Mouse (Mus musculus): ENCODE data around the gene Ripk3. TPM values are rescaled to one million over a fixed set of nuclear protein-coding genes. Genes with fewer than 3 reads are reported as not detected.

The Ripk3 gene
- polyA plus RNA-seq, 1 experiment from 2014 or later: 43.3 TPM

- no peak overlapping the region for H3K4me3 ChIP-seq (ENCODE audit: low read length)
- peaks cover 34% of the 10 kb centered on the region for H3K36me3 ChIP-seq (ENCODE audit: control insufficient read depth, insufficient read depth, low read length)
- ATAC-seq (ENCODE audit: low FRiP score, low TSS enrichment): no peak
- WGBS: 88% methylated on average over 6 of the region's 6 CpGs
- no peak overlapping the region for H3K27ac ChIP-seq (ENCODE audit: low read depth, low read length)
- no peak overlapping the region for H3K4me2 ChIP-seq (replicated peaks; ENCODE audit: low read depth, low read length)
- no peaks in the 10 kb centered on the region; the same call in 1 of the 2 replicates for H3K4me1 ChIP-seq (ENCODE audit: control insufficient read depth, insufficient read depth, low read length)
- H3K27me3 ChIP-seq (ENCODE audit: control insufficient read depth, insufficient read depth, low read length): peaks cover 5% of the 10 kb centered on the region
- H3K9me3 ChIP-seq (ENCODE audit: control insufficient read depth, low read length): no peaks in the 10 kb centered on the region
- H3K9ac ChIP-seq (ENCODE audit: low read depth, low read length): no peak overlapping the region
Observed at GRCm38 (mm10) chr14:55757566-55757965, 31.1 kb downstream of the Ripk3 start.

- Histone ChIP-seq H3K27me3 (ENCODE audit: control insufficient read depth, insufficient read depth, low read length) (no peaks in the 10 kb centered on the region), H3K36me3 (ENCODE audit: control insufficient read depth, insufficient read depth, low read length) (peaks cover 38% of the 10 kb centered on the region), H3K4me3 (ENCODE audit: low read length) (no peak overlapping the region; the same call in 1 of the 2 replicates)
Observed at GRCm38 (mm10) chr14:55747051-55747847, 41.4 kb downstream of the Ripk3 start.

GRCm38 (mm10) chr14:55745861-55746237 is 42.8 kb downstream of the Ripk3 start:
- H3K4me1 ChIP-seq (ENCODE audit: control insufficient read depth, insufficient read depth, low read length): peaks cover 23% of the 10 kb centered on the region
- WGBS: under 1% methylated on average over 31 of the region's 31 CpGs
- H3K27me3 ChIP-seq (ENCODE audit: control insufficient read depth, insufficient read depth, low read length): no peaks in the 10 kb centered on the region
- no peak for ATAC-seq (ENCODE audit: low FRiP score, low TSS enrichment)
- peak overlapping the region; percentile 95 for H3K4me2 ChIP-seq (replicated peaks; ENCODE audit: low read depth, low read length)
- no peaks in the 10 kb centered on the region for H3K9me3 ChIP-seq (ENCODE audit: control insufficient read depth, low read length)
- H3K4me3 ChIP-seq (ENCODE audit: low read length): peak overlapping the region; percentile 92
- peak overlapping the region; percentile 83 for H3K9ac ChIP-seq (ENCODE audit: low read depth, low read length)
- no peak overlapping the region for H3K27ac ChIP-seq (ENCODE audit: low read depth, low read length)
- peaks cover 31% of the 10 kb centered on the region for H3K36me3 ChIP-seq (ENCODE audit: control insufficient read depth, insufficient read depth, low read length)

More at GRCm38 (mm10) chr14:55747051-55747847, 41.4 kb downstream of the Ripk3 start:
- no peak for ATAC-seq (ENCODE audit: low FRiP score, low TSS enrichment)
- no peaks in the 10 kb centered on the region for H3K9me3 ChIP-seq (ENCODE audit: control insufficient read depth, low read length)
- H3K27ac ChIP-seq (ENCODE audit: low read depth, low read length): no peak overlapping the region
- H3K4me2 ChIP-seq (replicated peaks; ENCODE audit: low read depth, low read length): peak overlapping the region; percentile 95; the same call in 1 of the 2 replicates
- H3K9ac ChIP-seq (ENCODE audit: low read depth, low read length): no peak overlapping the region
- H3K4me1 ChIP-seq (ENCODE audit: control insufficient read depth, insufficient read depth, low read length): peaks cover 23% of the 10 kb centered on the region
- 95% methylated on average over 10 of the region's 10 CpGs for WGBS

- H3K27ac ChIP-seq (ENCODE audit: low read depth, low read length): no peak within 1 kb of the TSS
- no peaks in the 10 kb centered on the region for H3K27me3 ChIP-seq (ENCODE audit: control insufficient read depth, insufficient read depth, low read length)
- ATAC-seq (ENCODE audit: low FRiP score, low TSS enrichment): peak; percentile 87
- H3K9me3 ChIP-seq (ENCODE audit: control insufficient read depth, low read length): no peaks in the 10 kb centered on the region
- H3K4me1 ChIP-seq (ENCODE audit: control insufficient read depth, insufficient read depth, low read length): peaks cover 23% of the 10 kb centered on the region
- peaks cover 32% of the 10 kb centered on the region for H3K36me3 ChIP-seq (ENCODE audit: control insufficient read depth, insufficient read depth, low read length)
- 3% methylated on average over 38 of the region's 48 CpGs for WGBS
- peak within 1 kb of the TSS; percentile 83 for H3K9ac ChIP-seq (ENCODE audit: low read depth, low read length)
- H3K4me2 ChIP-seq (replicated peaks; ENCODE audit: low read depth, low read length): peak within 1 kb of the TSS; percentile 95
- H3K4me3 ChIP-seq (ENCODE audit: low read length): peak within 1 kb of the TSS; percentile 92
Observed at GRCm38 (mm10) chr14:55745180-55745860, 43.3 kb downstream of the Ripk3 start, which contains the start of the genes Dhrs1 and Nop9. TSS of gene Dhrs1 (minus strand) at chr14:55745690. TSS of gene Nop9 (plus strand) at chr14:55745693.

- ATAC-seq (ENCODE audit: low FRiP score, low TSS enrichment): peak; percentile 76
Observed at GRCm38 (mm10) chr14:55743711-55744110, 45.0 kb downstream of the Ripk3 start.

GRCm38 (mm10) chr14:55737086-55737687 is 51.5 kb downstream of the Ripk3 start:
- Histone ChIP-seq H3K9ac (ENCODE audit: low read depth, low read length) (no peak overlapping the region), H3K4me3 (ENCODE audit: low read length) (no peak overlapping the region), H3K27ac (ENCODE audit: low read depth, low read length) (no peak overlapping the region), H3K9me3 (ENCODE audit: control insufficient read depth, low read length) (no peaks in the 10 kb centered on the region), H3K4me1 (ENCODE audit: control insufficient read depth, insufficient read depth, low read length) (no peaks in the 10 kb centered on the region), H3K36me3 (ENCODE audit: control insufficient read depth, insufficient read depth, low read length) (peaks cover 33% of the 10 kb centered on the region), H3K4me2 (replicated peaks; ENCODE audit: low read depth, low read length) (no peak overlapping the region), H3K27me3 (ENCODE audit: control insufficient read depth, insufficient read depth, low read length) (no peaks in the 10 kb centered on the region)
- WGBS: 78% methylated on average over 9 of the region's 9 CpGs
- ATAC-seq (ENCODE audit: low FRiP score, low TSS enrichment): no peak

More at GRCm38 (mm10) chr14:55743711-55744110, 45.0 kb downstream of the Ripk3 start:
- Histone ChIP-seq H3K9me3 (ENCODE audit: control insufficient read depth, low read length) (no peaks in the 10 kb centered on the region), H3K36me3 (ENCODE audit: control insufficient read depth, insufficient read depth, low read length) (peaks cover 36% of the 10 kb centered on the region), H3K27ac (ENCODE audit: low read depth, low read length) (no peak overlapping the region), H3K4me1 (ENCODE audit: control insufficient read depth, insufficient read depth, low read length) (peaks cover 23% of the 10 kb centered on the region), H3K27me3 (ENCODE audit: control insufficient read depth, insufficient read depth, low read length) (no peaks in the 10 kb centered on the region), H3K4me2 (replicated peaks; ENCODE audit: low read depth, low read length) (peak overlapping the region; percentile 30; the same call in 1 of the 2 replicates), H3K4me3 (ENCODE audit: low read length) (peak overlapping the region; percentile 14), H3K9ac (ENCODE audit: low read depth, low read length) (peak overlapping the region; percentile 37; the same call in 1 of the 2 replicates)
- 20% methylated on average over 10 of the region's 10 CpGs for WGBS

- 85% methylated on average over 4 of the region's 4 CpGs for WGBS
- Histone ChIP-seq H3K9ac (ENCODE audit: low read depth, low read length) (no peak overlapping the region), H3K4me1 (ENCODE audit: control insufficient read depth, insufficient read depth, low read length) (no peaks in the 10 kb centered on the region), H3K27ac (ENCODE audit: low read depth, low read length) (no peak overlapping the region), H3K4me3 (ENCODE audit: low read length) (no peak overlapping the region), H3K36me3 (ENCODE audit: control insufficient read depth, insufficient read depth, low read length) (peaks cover 25% of the 10 kb centered on the region), H3K4me2 (replicated peaks; ENCODE audit: low read depth, low read length) (no peak overlapping the region), H3K9me3 (ENCODE audit: control insufficient read depth, low read length) (no peaks in the 10 kb centered on the region), H3K27me3 (ENCODE audit: control insufficient read depth, insufficient read depth, low read length) (peaks cover 5% of the 10 kb centered on the region; the same call in 1 of the 2 replicates)
- no peak for ATAC-seq (ENCODE audit: low FRiP score, low TSS enrichment)
Observed at GRCm38 (mm10) chr14:55735758-55736157, 52.9 kb downstream of the Ripk3 start.

- Histone ChIP-seq H3K27me3 (ENCODE audit: control insufficient read depth, insufficient read depth, low read length) (peaks cover 5% of the 10 kb centered on the region; the same call in 1 of the 2 replicates), H3K4me1 (ENCODE audit: control insufficient read depth, insufficient read depth, low read length) (no peaks in the 10 kb centered on the region), H3K4me3 (ENCODE audit: low read length) (no peak overlapping the region), H3K36me3 (ENCODE audit: control insufficient read depth, insufficient read depth, low read length) (peaks cover 21% of the 10 kb centered on the region), H3K9me3 (ENCODE audit: control insufficient read depth, low read length) (no peaks in the 10 kb centered on the region), H3K9ac (ENCODE audit: low read depth, low read length) (no peak overlapping the region), H3K27ac (ENCODE audit: low read depth, low read length) (no peak overlapping the region), H3K4me2 (replicated peaks; ENCODE audit: low read depth, low read length) (no peak overlapping the region)
- 44% methylated on average over 3 of the region's 3 CpGs for WGBS
- no peak for ATAC-seq (ENCODE audit: low FRiP score, low TSS enrichment)
Observed at GRCm38 (mm10) chr14:55735334-55735733, 53.3 kb downstream of the Ripk3 start.
